In genomic region chr10:40725066-40725465, GRCm38 (mm10) we compare ENCODE assay signal across 13 mouse cellular contexts. TPM values are rescaled to one million over a fixed set of nuclear protein-coding genes. Genes with fewer than 3 reads are reported as not detected.
DNase-seq lines count a peak whose midpoint lies in the region; ATAC-seq and TF ChIP-seq lines count a peak whose summit lies in the region.
"Had no signal": no experiment of that assay in that cellular context is flagged by ENCODE, and none has a peak within 500 bp of the region (broad histone marks: within the 10 kb centered on the region; RNA-seq: fewer than 3 reads in every experiment).

No protein-coding gene starts in this region.

- no peaks in the 10 kb centered on the region for H3K27me3 ChIP-seq in embryonic facial prominence, embryonic 11.5 days (ENCODE audit: control insufficient read depth, insufficient read depth, low read length)
- no peaks in the 10 kb centered on the region for H3K27me3 ChIP-seq in embryonic facial prominence, embryonic 10.5 days (replicated peaks; ENCODE audit: low read depth, poor library complexity, severe bottlenecking)
- H3K27me3 ChIP-seq in kidney, postnatal 0 days (ENCODE audit: insufficient read depth, low read length), result no peaks in the 10 kb centered on the region
- no peaks in the 10 kb centered on the region for H3K27me3 ChIP-seq in kidney, embryonic 16.5 days (ENCODE audit: insufficient read depth, low read length)
- no peaks in the 10 kb centered on the region for H3K27me3 ChIP-seq in lung, embryonic 15.5 days

- 36% methylated on average over 4 of the region's 4 CpGs for WGBS in embryonic facial prominence, embryonic 11.5 days
- WGBS in embryonic facial prominence, embryonic 10.5 days, result 29% methylated on average over 4 of the region's 4 CpGs
- 58% methylated on average over 4 of the region's 4 CpGs for WGBS in kidney, postnatal 0 days
- WGBS in kidney, embryonic 16.5 days, result 54% methylated on average over 4 of the region's 4 CpGs
- 32% methylated on average over 4 of the region's 4 CpGs for WGBS in lung, embryonic 15.5 days

- H3K27ac ChIP-seq in embryonic facial prominence, embryonic 11.5 days (replicated peaks; ENCODE audit: low read depth, low read length), result no peak overlapping the region
- no peak overlapping the region; the same call in 1 of the 2 replicates for H3K27ac ChIP-seq in embryonic facial prominence, embryonic 10.5 days (replicated peaks)
- no peak overlapping the region for H3K27ac ChIP-seq in kidney, postnatal 0 days
- no peak overlapping the region for H3K27ac ChIP-seq in kidney, embryonic 16.5 days (ENCODE audit: low read length)
- 0 out of 2 replicates have a peak overlapping the region, but pooled peaks have one; percentile 12 for H3K27ac ChIP-seq in lung, embryonic 15.5 days

- no peaks in the 10 kb centered on the region for H3K9me3 ChIP-seq in embryonic facial prominence, embryonic 11.5 days (replicated peaks; ENCODE audit: control insufficient read depth, low read length)
- H3K9me3 ChIP-seq in embryonic facial prominence, embryonic 10.5 days, result no peaks in the 10 kb centered on the region
- no peaks in the 10 kb centered on the region for H3K9me3 ChIP-seq in kidney, postnatal 0 days (replicated peaks; ENCODE audit: low read length)
- H3K9me3 ChIP-seq in kidney, embryonic 16.5 days (ENCODE audit: low read length), result no peaks in the 10 kb centered on the region
- no peaks in the 10 kb centered on the region for H3K9me3 ChIP-seq in lung, embryonic 15.5 days

- DNase-seq in embryonic facial prominence, embryonic 11.5 days (ENCODE audit: low spot score), result peak; percentile 18
- no peak for DNase-seq in embryonic facial prominence, embryonic 10.5 days (ENCODE audit: low spot score)
- peak; percentile 39 for DNase-seq in kidney, postnatal 0 days (ENCODE audit: low spot score)
- DNase-seq in brain, embryonic 14.5 days (ENCODE audit: low read depth), result peak; percentile 53
- no peak for DNase-seq in thymus, postnatal 25 days
- DNase-seq: B cell, adult 2 months; cerebellum, adult 9-10 months; liver; thymus, adult 18-20 months had no signal

- no peaks in the 10 kb centered on the region for H3K4me1 ChIP-seq in embryonic facial prominence, embryonic 11.5 days (ENCODE audit: control insufficient read depth, insufficient read depth, low read length)
- H3K4me1 ChIP-seq in embryonic facial prominence, embryonic 10.5 days, result peaks cover 41% of the 10 kb centered on the region
- H3K4me1 ChIP-seq in kidney, postnatal 0 days (replicated peaks; ENCODE audit: insufficient read depth, low read length), result 0 out of 2 replicates have a peak, but pooled peaks cover 4% of the 10 kb centered on the region
- no peaks in the 10 kb centered on the region; the same call in 1 of the 2 replicates for H3K4me1 ChIP-seq in kidney, embryonic 16.5 days (ENCODE audit: insufficient read depth, low read length)
- H3K4me1 ChIP-seq in lung, embryonic 15.5 days, result peaks cover 9% of the 10 kb centered on the region; the same call in 1 of the 2 replicates

- no peak overlapping the region for H3K9ac ChIP-seq in embryonic facial prominence, embryonic 11.5 days (replicated peaks; ENCODE audit: low read length)
- no peak overlapping the region for H3K9ac ChIP-seq in kidney, postnatal 0 days (ENCODE audit: low read depth, low read length)
- no peak overlapping the region for H3K9ac ChIP-seq in kidney, embryonic 16.5 days (replicated peaks; ENCODE audit: low read length)
- no peak overlapping the region for H3K9ac ChIP-seq in lung, embryonic 15.5 days

- peak; percentile 52 for TF ChIP-seq CTCF in kidney, postnatal 0 days (IDR thresholded peaks at IDR 0.05; ENCODE audit: low read depth)
- TF ChIP-seq CTCF in brain, embryonic 14.5 days (IDR thresholded peaks at IDR 0.05; ENCODE audit: borderline replicate concordance, extremely low read depth, insufficient read depth, insufficient read length), result peak; percentile 27; the same call in 1 of the 2 replicates

- no peak overlapping the region for H3K4me2 ChIP-seq in embryonic facial prominence, embryonic 11.5 days (ENCODE audit: low read depth, low read length)
- no peak overlapping the region for H3K4me2 ChIP-seq in kidney, postnatal 0 days (ENCODE audit: low read length)
- H3K4me2 ChIP-seq in kidney, embryonic 16.5 days (replicated peaks; ENCODE audit: low read depth, low read length), result no peak overlapping the region
- no peak overlapping the region for H3K4me2 ChIP-seq in lung, embryonic 15.5 days

- no peaks in the 10 kb centered on the region for H3K36me3 ChIP-seq in embryonic facial prominence, embryonic 11.5 days (replicated peaks; ENCODE audit: control insufficient read depth, insufficient read depth, low read depth, low read length)
- no peaks in the 10 kb centered on the region for H3K36me3 ChIP-seq in embryonic facial prominence, embryonic 10.5 days (replicated peaks)
- no peaks in the 10 kb centered on the region for H3K36me3 ChIP-seq in kidney, postnatal 0 days (ENCODE audit: insufficient read depth, low read length)
- no peaks in the 10 kb centered on the region for H3K36me3 ChIP-seq in kidney, embryonic 16.5 days (ENCODE audit: insufficient read depth, low read length)
- no peaks in the 10 kb centered on the region for H3K36me3 ChIP-seq in lung, embryonic 15.5 days

- no peak overlapping the region for H3K4me3 ChIP-seq in embryonic facial prominence, embryonic 11.5 days (ENCODE audit: low read depth, low read length)
- H3K4me3 ChIP-seq in embryonic facial prominence, embryonic 10.5 days, result no peak overlapping the region
- no peak overlapping the region for H3K4me3 ChIP-seq in kidney, postnatal 0 days (replicated peaks; ENCODE audit: low read depth, low read length)
- no peak overlapping the region for H3K4me3 ChIP-seq in kidney, embryonic 16.5 days (ENCODE audit: low read length)
- no peak overlapping the region for H3K4me3 ChIP-seq in lung, embryonic 15.5 days

- TF ChIP-seq POLR2A in brain, embryonic 14.5 days (IDR thresholded peaks at IDR 0.05; ENCODE audit: borderline replicate concordance, extremely low read depth, insufficient read depth, insufficient read length, poor library complexity, severe bottlenecking), result no peak

- no peak for ATAC-seq in embryonic facial prominence, embryonic 11.5 days (replicated peaks; ENCODE audit: insufficient number of reproducible peaks, low FRiP score, low TSS enrichment, low read depth)
- no peak for ATAC-seq in kidney, postnatal 0 days (replicated peaks; ENCODE audit: low FRiP score, low read depth)
- no peak; the same call in 1 of the 2 replicates for ATAC-seq in kidney, embryonic 16.5 days (ENCODE audit: low FRiP score, low TSS enrichment)
- ATAC-seq in lung, embryonic 15.5 days (ENCODE audit: borderline replicate concordance, extremely low read depth, low FRiP score, low TSS enrichment), result peak; percentile 75; the same call in 1 of the 2 replicates
- ATAC-seq in granulocyte monocyte progenitor cell, adult 5-6 weeks (replicated peaks; ENCODE audit: poor library complexity, severe bottlenecking), result no peak
- ATAC-seq: midbrain, embryonic 16.5 days had no signal

RNA-seq across cellular contexts. Expression of gene Mettl24, which starts 42.0 kb away (rescaled TPM):
- polyA plus RNA-seq in embryonic facial prominence, embryonic 11.5 days (2014; fragmentation: Nextera tagmentation; extraction: Ambion mirVana), result 0.81 and 0.98 TPM in 2 replicates
- 0.92 and 1.5 TPM in 2 replicates for polyA plus RNA-seq in embryonic facial prominence, embryonic 10.5 days (2016; fragmentation: Nextera tagmentation; extraction: Ambion mirVana)
- 3.5 and 3.9 TPM in 2 replicates for polyA plus RNA-seq in kidney, postnatal 0 days (2015; fragmentation: Nextera tagmentation; extraction: Ambion mirVana)
- polyA plus RNA-seq in kidney, embryonic 16.5 days (2015; fragmentation: Nextera tagmentation; extraction: Ambion mirVana), result 2.1 and 2.7 TPM in 2 replicates
- polyA plus RNA-seq in brain, embryonic 14.5 days (2012; rRNA removed), result 0.19 and 0.26 TPM in 2 replicates
- polyA plus RNA-seq in lung, embryonic 15.5 days (2015; fragmentation: Nextera tagmentation; extraction: Ambion mirVana), result 3.9 and 4.3 TPM in 2 replicates
- total RNA-seq in granulocyte monocyte progenitor cell, adult 5-6 weeks (2014; fragmentation: Nextera tagmentation), result not detected in 2 replicates
- 0.13 and 0.21 TPM in 2 replicates for total RNA-seq in granulocyte monocyte progenitor cell, adult 5-6 weeks (2017)

Comparison
In these comparisons a context has a peak if more than half of its experiments do, and no peak if none do; other contexts are left out.
1. DNase-seq: peak in embryonic facial prominence, embryonic 11.5 days (single experiment), kidney, postnatal 0 days (single experiment) and brain, embryonic 14.5 days (single experiment); none in embryonic facial prominence, embryonic 10.5 days (single experiment) and thymus, postnatal 25 days (single experiment).